Mouse (Mus musculus) embryonic fibroblast, embryonic 13.5 days (primary cell): ENCODE measurements around the gene Epop.

Experiments
- CTCF ChIP-seq: IDR thresholded peaks from 2 replicates; pipeline ENCODE4 v1.5.1; 2011; ENCODE audit warnings: mild to moderate bottlenecking, control low read depth, low read length, moderate library complexity, borderline replicate concordance; ENCODE audit not compliant: insufficient read depth
- POLR2A ChIP-seq: IDR thresholded peaks from 2 replicates; pipeline ENCODE4 v1.6.1; 2011; ENCODE audit warnings: low read depth, mild to moderate bottlenecking, control low read depth, low read length, moderate library complexity

- TF ChIP-seq POLR2A (no peak), CTCF (no peak)
Observed at GRCm38 (mm10) chr11:97609743-97610142, 19.8 kb downstream of the Epop start.
